Mouse (Mus musculus) right cerebral cortex, postnatal 14 days (tissue): ENCODE measurements around the gene Chaf1b.

ENCODE experiments used
- DNase-seq: peaks from one replicate; pipeline ENCODE4 v3.0.0; 2022

Chaf1b gene

GRCm38 (mm10) chr16:93883423-93884085 is at the start of gene Chaf1b:
Gene Chaf1b, plus strand, starts transcription at chr16:93883901.
- peak; percentile 95 for DNase-seq

DNA sequence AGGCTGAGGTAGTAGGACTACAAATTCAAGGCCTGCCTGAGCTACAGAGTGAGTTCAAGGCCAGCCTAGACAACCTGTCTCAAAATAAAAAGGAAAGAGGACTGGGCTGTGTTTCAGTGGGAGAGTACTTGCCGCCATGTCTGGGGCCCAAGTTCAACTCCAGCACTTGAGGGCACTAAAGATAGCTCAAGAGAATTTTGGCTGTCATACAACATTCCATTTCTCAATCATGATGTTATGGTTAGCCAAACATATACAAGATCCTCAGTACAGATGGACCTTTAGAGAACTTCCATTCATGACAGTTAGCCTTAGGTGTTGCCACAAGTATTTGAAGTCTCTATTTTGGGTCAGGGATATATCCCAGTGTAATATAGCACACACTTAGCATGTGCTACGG is 49.6 kb upstream of the Chaf1b start:
- no peak for DNase-seq

DNA sequence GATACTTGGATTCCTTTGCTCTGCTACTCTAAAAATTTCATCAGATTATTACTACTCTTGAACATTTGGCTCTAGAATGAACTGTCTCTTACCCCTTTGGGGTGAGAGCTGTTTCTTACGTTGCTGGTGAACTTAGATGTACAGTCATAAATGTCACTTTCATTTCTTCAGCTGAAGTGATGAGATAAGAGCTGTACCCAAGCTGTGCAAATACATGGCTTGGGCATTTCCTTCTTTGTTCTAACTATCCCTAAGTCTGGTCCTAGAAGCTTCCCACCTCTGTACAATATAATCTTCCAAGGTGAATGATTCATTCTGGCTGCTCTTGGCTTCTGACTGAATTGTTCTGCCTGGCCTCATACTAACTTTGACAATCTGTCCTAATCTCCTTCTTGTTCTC is 44.7 kb upstream of the Chaf1b start:
- DNase-seq, result no peak

- no peak for DNase-seq
These were observed 33.2 kb upstream of the Chaf1b start for GRCm38 (mm10) chr16:93850527-93850926.

GRCm38 (mm10) chr16:93859967-93860366 is 23.7 kb upstream of the Chaf1b start:
- DNase-seq, result no peak

GRCm38 (mm10) chr16:93860686-93861085 is 23.0 kb upstream of the Chaf1b start:
- no peak for DNase-seq

- no peak for DNase-seq
These were observed 8.9 kb upstream of the Chaf1b start for GRCm38 (mm10) chr16:93874841-93875240.

DNA sequence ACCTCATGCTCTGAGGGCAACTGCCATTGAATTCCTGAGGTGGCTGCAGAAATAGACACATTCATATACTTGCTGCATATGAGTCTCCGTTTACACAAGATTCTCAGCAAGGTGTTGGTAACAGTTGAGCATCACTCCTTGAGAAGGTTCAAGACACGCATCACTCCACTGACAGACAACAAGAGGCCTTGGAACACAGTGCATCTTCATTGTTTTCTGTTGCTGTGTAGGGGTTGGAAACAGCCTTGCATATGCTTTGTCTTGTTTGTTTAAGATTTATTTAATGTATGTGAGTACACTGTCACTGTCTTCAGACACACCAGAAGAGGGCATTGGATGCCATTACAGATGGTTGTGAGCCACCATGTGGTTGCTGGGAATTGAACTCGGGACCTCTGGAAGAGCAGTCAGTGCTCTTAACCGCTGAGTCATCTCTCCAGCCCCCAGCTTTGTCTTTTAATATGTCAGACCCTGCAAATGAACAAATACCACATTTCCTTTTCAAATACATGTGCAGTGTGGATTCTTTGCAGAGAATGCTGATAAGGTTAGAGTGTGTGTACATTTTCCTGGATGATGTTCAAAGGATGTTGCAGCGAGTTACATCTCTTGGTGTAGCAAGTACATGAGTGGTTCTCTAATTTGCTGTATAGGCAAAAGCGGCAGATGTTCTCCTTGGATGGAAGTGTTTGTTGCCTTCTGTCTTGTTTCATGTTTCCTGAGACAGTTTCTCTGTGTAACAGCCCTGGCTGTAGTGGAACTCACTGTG is 5.9 kb upstream of the Chaf1b start:
- DNase-seq, result no peak

- DNase-seq, result no peak
These were observed 503 bp downstream of the Chaf1b start for GRCm38 (mm10) chr16:93884086-93884721.

- no peak for DNase-seq
These were observed 1.0 kb downstream of the Chaf1b start for GRCm38 (mm10) chr16:93884722-93885113.

DNA sequence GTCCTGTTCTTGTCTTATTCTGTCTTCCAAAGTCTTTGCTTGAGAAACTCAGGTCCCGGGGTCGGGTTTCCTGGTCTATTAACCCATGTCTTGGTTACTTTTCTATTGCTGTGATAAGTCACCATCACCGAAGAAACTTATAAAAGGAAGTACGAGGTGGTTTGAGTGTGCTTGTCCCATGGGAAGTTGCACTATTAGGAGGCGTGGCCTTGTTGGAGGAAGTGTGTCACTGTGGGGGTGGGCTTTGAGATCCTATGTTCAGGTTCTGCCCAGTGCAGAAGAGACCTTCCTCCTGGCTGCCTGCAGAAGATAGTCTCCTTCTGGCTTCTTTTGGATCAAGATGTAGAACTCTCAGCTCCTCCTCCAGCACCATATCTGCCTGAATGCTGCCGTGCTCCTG is 4.8 kb downstream of the Chaf1b start:
- DNase-seq, result no peak

DNA sequence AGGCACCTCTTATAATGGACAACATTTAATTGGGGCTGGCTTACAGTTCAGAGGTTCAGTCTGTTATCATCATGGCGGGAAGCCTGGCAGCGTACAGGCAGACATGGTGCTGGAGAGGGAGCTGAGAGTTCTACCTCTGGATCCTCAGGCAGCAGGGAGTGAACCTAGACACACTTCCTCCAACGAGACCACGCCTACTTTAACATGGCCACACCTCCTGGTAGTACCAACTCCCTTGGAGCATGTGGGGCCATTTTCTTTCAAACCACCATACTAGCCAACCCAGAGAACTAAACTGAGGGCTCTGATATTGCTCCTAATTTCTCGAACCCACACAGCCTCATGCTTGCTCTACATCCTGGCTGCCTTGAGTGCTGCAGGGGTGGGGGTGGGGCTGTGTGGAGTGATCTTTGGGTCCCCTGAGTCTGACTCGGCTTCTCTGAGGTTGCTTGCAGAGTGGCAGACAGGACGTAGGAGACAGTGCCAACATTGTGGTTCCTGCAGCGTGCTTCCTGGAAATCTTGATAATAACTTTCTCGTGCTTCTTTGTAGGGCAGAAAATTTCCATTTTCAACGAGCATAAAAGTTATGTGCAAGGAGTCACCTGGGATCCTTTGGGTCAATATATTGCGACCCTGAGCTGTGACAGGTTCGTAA is 7.4 kb downstream of the Chaf1b start:
- no peak for DNase-seq

- DNase-seq, result no peak
These were observed 9.6 kb downstream of the Chaf1b start for GRCm38 (mm10) chr16:93893285-93893684.

DNA sequence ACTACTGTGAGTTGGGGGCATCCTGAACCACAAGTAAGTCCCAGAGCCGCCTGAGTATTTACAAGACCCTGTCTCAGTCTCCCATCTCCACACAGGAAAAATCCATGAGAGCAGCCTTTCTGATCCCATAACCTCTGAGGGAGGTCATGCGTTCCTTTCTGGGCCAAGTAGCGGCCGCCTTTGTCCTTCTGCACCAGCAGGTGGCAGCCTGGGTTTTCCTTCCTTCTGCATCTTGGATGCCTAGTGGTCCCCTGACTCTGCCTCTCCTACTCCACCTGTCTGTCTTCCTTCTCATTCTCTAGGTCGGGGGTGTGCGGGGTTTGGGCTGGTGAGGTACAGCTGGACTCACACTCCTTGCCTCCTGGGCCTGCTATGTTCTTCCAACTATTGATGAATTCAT is 19.3 kb downstream of the Chaf1b start:
- DNase-seq, result no peak

GRCm38 (mm10) chr16:93906156-93907014 is 22.7 kb downstream of the Chaf1b start:
- DNase-seq, result peak; percentile 69

DNA sequence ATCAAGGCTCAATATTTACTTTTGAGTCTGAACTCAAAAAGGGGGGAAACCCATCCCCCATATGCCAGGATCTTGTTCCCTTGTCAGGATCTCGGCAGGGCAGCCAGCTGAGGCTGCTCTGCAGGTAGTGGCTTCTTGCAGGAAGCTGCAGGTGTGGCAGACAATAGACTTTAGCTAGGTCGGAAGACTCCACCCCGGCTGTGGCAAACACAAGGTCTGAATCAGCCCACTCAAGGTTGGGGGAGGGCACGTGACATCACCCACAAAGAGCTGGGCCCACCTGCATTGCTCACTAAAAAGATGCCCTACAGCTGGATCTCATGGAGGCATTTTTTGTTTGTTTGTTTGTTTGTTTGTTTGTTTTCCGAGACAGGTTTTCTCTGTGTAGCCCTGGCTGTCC is 24.1 kb downstream of the Chaf1b start:
- no peak for DNase-seq

GRCm38 (mm10) chr16:93908196-93908595 is 24.5 kb downstream of the Chaf1b start:
- no peak for DNase-seq

- DNase-seq, result no peak
These were observed 26.2 kb downstream of the Chaf1b start for GRCm38 (mm10) chr16:93909936-93910335.

DNA sequence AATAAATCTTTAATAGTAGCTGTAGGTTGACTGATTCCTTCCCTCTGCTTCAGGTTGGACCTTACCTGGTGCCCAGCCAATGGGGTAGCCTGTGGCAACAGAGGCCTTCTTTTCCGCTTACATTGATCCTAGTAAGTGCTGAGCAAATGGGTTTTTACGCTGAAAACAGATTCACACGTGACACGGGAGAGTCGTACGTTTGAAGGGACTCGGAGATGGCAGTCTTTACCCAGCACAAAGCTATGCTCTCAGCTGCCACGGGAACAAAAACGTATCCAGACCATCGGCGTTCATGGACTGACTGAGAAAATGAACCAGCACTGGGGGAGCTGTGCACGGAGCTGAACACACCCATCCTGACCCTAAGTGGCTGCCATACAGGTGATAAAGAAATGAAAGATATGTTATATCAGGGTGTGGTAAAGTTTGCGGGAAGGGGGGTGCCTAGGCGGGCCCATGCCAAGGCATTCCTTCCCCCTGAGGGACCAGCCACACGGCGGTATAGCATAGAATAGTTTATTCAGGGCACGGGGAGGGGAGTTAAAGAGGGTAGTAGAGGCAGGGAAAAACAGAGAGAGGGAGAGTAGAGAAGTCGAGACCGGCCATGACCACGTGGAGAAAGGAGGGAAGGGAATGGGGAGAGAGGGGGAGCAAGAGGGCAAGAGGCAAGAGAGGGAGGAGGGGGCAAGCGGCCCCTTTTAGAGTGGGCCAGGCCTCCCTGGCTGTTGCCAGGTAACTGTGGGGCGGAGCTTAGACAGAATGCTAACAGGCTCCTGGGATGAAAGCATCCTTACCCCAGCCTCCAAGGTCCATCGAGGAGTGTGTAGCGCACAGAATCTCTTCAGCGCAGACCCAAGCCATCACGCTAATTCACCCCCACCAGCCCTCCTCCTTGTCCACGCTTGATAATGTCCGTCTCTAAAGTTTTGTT is 27.3 kb downstream of the Chaf1b start:
- no peak for DNase-seq

GRCm38 (mm10) chr16:93912158-93912557 is 28.5 kb downstream of the Chaf1b start:
- DNase-seq, result no peak

DNA sequence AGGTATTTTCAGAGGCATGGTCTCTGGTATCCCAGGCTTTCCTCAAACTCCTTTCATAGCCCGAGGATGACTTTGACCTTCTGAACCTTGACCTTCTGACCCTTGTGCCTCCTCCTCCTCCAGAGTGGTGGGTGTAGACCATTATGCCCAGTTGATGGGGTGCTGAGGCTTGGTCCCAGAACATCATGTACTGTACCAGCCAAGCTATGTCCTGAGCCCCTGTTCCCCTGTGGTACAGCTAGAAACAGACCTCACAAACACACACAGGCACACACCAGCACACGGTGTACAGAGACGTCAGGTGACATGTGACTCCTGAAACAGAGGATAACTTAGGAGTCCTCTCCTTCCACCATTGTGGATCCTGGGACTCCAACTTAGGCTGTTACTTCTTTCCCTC is 29.1 kb downstream of the Chaf1b start:
- DNase-seq, result no peak
